ENCODE assay signal across 21 mouse cellular contexts in genomic region chr9:22707166-22707913, GRCm38 (mm10).
DNase-seq lines count a peak whose midpoint lies in the region; ATAC-seq and TF ChIP-seq lines count a peak whose summit lies in the region.
"Had no signal": no experiment of that assay in that cellular context is flagged by ENCODE, and none has a peak within 500 bp of the region (broad histone marks: within the 10 kb centered on the region; RNA-seq: fewer than 3 reads in every experiment).

No protein-coding gene starts in this region.

- H3K36me3 ChIP-seq in midbrain, postnatal 0 days (ENCODE audit: insufficient read depth, low read length) = no peaks in the 10 kb centered on the region
- H3K36me3 ChIP-seq in midbrain, embryonic 16.5 days (ENCODE audit: control insufficient read depth, insufficient read depth, low read length) = no peaks in the 10 kb centered on the region
- H3K36me3 ChIP-seq: heart, embryonic 15.5 days; intestine, embryonic 15.5 days had no signal

- no peak for DNase-seq in midbrain, postnatal 0 days (ENCODE audit: low spot score)
- DNase-seq in embryo, embryonic 9.5 days (ENCODE audit: extremely low spot score) = peak; percentile 31
- peak; percentile 63 for DNase-seq in forelimb bud, embryonic 11.5 days (ENCODE audit: low read depth, low spot score)
- DNase-seq in cerebellum, adult 8-10 months = no peak
- no peak for DNase-seq in ovary, postnatal 10 days (ENCODE audit: low spot score)
- no peak for DNase-seq in liver
- DNase-seq: adrenal gland, adult 8-10 months; gastrocnemius, postnatal 14 days; heart, adult 2 months; heart, postnatal 4 days; kidney, adult 9 months; kidney, postnatal 36 days; layer of hippocampus, adult 9-11 months; thymus, adult 2 months had no signal

- WGBS in midbrain, postnatal 0 days = 38% methylated on average over 11 of the region's 11 CpGs
- WGBS in midbrain, embryonic 16.5 days = 23% methylated on average over 11 of the region's 11 CpGs

- 0 out of 2 replicates have a peak, but pooled peaks have one; percentile 8 for TF ChIP-seq CTCF in midbrain, postnatal 0 days (IDR thresholded peaks at IDR 0.05)

- H3K9me3 ChIP-seq in midbrain, postnatal 0 days (ENCODE audit: low read length) = no peaks in the 10 kb centered on the region
- no peaks in the 10 kb centered on the region; the same call in 1 of the 2 replicates for H3K9me3 ChIP-seq in midbrain, embryonic 16.5 days (replicated peaks; ENCODE audit: control insufficient read depth, low read length, poor library complexity, severe bottlenecking)
- H3K9me3 ChIP-seq: heart, embryonic 15.5 days; intestine, embryonic 15.5 days had no signal

- no peaks in the 10 kb centered on the region for H3K4me1 ChIP-seq in midbrain, postnatal 0 days (ENCODE audit: insufficient read depth, low read length)
- H3K4me1 ChIP-seq in midbrain, embryonic 16.5 days (ENCODE audit: control insufficient read depth, insufficient read depth, low read length) = no peaks in the 10 kb centered on the region

- no peak for ATAC-seq in midbrain, postnatal 0 days (ENCODE audit: low FRiP score)
- no peak for ATAC-seq in midbrain, embryonic 16.5 days
- ATAC-seq: intestine, embryonic 15.5 days had no signal

- no peak overlapping the region for H3K27ac ChIP-seq in midbrain, postnatal 0 days (ENCODE audit: low read depth, low read length)
- H3K27ac ChIP-seq in midbrain, embryonic 16.5 days (ENCODE audit: low read length) = no peak overlapping the region
- H3K27ac ChIP-seq: heart, adult 2 months; heart, embryonic 15.5 days; intestine, embryonic 15.5 days; limb, embryonic 13.5 days; liver, embryonic 14.5 days; macrophage; midbrain, embryonic 10.5 days had no signal

- no peak overlapping the region for H3K4me2 ChIP-seq in midbrain, postnatal 0 days (ENCODE audit: low read depth, low read length, poor library complexity, severe bottlenecking)
- no peak overlapping the region for H3K4me2 ChIP-seq in midbrain, embryonic 16.5 days (ENCODE audit: low read length)
- H3K4me2 ChIP-seq: heart, embryonic 15.5 days; intestine, embryonic 15.5 days; limb, embryonic 13.5 days had no signal

- H3K27me3 ChIP-seq in midbrain, postnatal 0 days (ENCODE audit: insufficient read depth, low read length) = no peaks in the 10 kb centered on the region
- H3K27me3 ChIP-seq in midbrain, embryonic 16.5 days (ENCODE audit: control insufficient read depth, insufficient read depth, low read depth, low read length) = no peaks in the 10 kb centered on the region
- H3K27me3 ChIP-seq: heart, embryonic 15.5 days; intestine, embryonic 15.5 days had no signal

- no peak overlapping the region for H3K9ac ChIP-seq in midbrain, postnatal 0 days (replicated peaks; ENCODE audit: low read length, poor library complexity, severe bottlenecking)
- no peak overlapping the region for H3K9ac ChIP-seq in midbrain, embryonic 16.5 days (ENCODE audit: low read depth, low read length)
- H3K9ac ChIP-seq: heart, embryonic 15.5 days; intestine, embryonic 15.5 days; limb, embryonic 13.5 days; liver, embryonic 14.5 days had no signal

- no peak overlapping the region for H3K4me3 ChIP-seq in midbrain, postnatal 0 days (ENCODE audit: low read depth, low read length)
- H3K4me3 ChIP-seq in midbrain, embryonic 16.5 days (ENCODE audit: low read depth, low read length) = no peak overlapping the region
- H3K4me3 ChIP-seq: heart, adult 2 months; heart, embryonic 15.5 days; intestine, embryonic 15.5 days; limb, embryonic 13.5 days; midbrain, embryonic 10.5 days had no signal

Comparison
In these comparisons a context has a peak if more than half of its experiments do, and no peak if none do; other contexts are left out.
1. DNase-seq: peak in embryo, embryonic 9.5 days (single experiment) and forelimb bud, embryonic 11.5 days (single experiment); none in midbrain, postnatal 0 days (single experiment), cerebellum, adult 8-10 months (single experiment), ovary, postnatal 10 days (single experiment) and liver (single experiment).